26 mouse cellular contexts compared by ENCODE assay signal in the genomic region with DNA sequence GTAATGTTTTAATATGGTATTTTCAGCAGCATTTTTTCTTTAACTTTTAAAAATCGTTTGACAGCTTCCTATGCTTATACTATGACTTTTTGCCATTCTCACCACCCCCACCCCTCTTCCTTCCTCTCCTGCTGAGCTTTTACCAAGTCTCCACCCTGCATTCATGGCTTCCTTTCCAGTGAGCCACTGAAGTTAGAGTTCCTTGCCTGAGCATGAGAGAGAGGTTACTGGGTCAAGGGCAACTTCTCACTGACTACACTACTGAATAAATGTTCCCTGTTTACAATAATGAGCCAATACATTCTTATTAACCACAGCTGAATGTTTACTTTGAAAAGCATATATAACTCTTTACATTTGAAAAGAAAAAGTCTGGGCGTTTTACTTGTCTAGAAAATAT. TPM values are rescaled to one million over a fixed set of nuclear protein-coding genes. Genes with fewer than 3 reads are reported as not detected.
"Had no signal": no experiment of that assay in that cellular context is flagged by ENCODE, and none has a peak within 500 bp of the region (broad histone marks: within the 10 kb centered on the region; RNA-seq: fewer than 3 reads in every experiment).

No protein-coding gene starts in this region.

- H3K9ac ChIP-seq: kidney, embryonic 15.5 days; limb, embryonic 13.5 days; liver, embryonic 12.5 days; liver, embryonic 15.5 days; midbrain, embryonic 12.5 days; midbrain, embryonic 15.5 days; neural tube, embryonic 13.5 days had no signal

- DNase-seq: kidney, adult 8-10 months; kidney, postnatal 10 days; kidney, postnatal 36 days; liver; lung, adult 18-20 months; lung, postnatal 36 days; retina, postnatal 1 day; right cerebral cortex, postnatal 25 days; thymus, adult 2 months; thymus, postnatal 14 days; thymus, postnatal 4 days had no signal

- H3K4me2 ChIP-seq: kidney, embryonic 15.5 days; limb, embryonic 13.5 days; liver, embryonic 12.5 days; liver, embryonic 15.5 days; midbrain, embryonic 12.5 days; midbrain, embryonic 15.5 days; neural tube, embryonic 13.5 days had no signal

- H3K4me1 ChIP-seq: kidney, embryonic 15.5 days; limb, embryonic 13.5 days; liver, embryonic 12.5 days; liver, embryonic 15.5 days; midbrain, embryonic 12.5 days; midbrain, embryonic 15.5 days; neural tube, embryonic 13.5 days had no signal

- H3K9me3 ChIP-seq: kidney, embryonic 15.5 days; liver, embryonic 15.5 days; midbrain, embryonic 15.5 days; neural tube, embryonic 13.5 days had no signal

- H3K4me3 ChIP-seq: kidney, embryonic 15.5 days; limb, embryonic 10.5 days; limb, embryonic 13.5 days; liver, embryonic 12.5 days; liver, embryonic 15.5 days; midbrain, embryonic 12.5 days; midbrain, embryonic 15.5 days; myocyte; neural tube, embryonic 13.5 days had no signal

- H3K27ac ChIP-seq: kidney, embryonic 15.5 days; limb, embryonic 10.5 days; limb, embryonic 13.5 days; liver, embryonic 12.5 days; liver, embryonic 15.5 days; midbrain, embryonic 12.5 days; midbrain, embryonic 15.5 days; neural tube, embryonic 13.5 days had no signal

- H3K27me3 ChIP-seq: kidney, embryonic 15.5 days; limb, embryonic 13.5 days; liver, embryonic 12.5 days; liver, embryonic 15.5 days; midbrain, embryonic 12.5 days; midbrain, embryonic 15.5 days; neural tube, embryonic 13.5 days had no signal

- ATAC-seq: liver, embryonic 12.5 days; lung, postnatal 0 days; midbrain, embryonic 15.5 days had no signal

- H3K36me3 ChIP-seq: kidney, embryonic 15.5 days; limb, embryonic 10.5 days; limb, embryonic 13.5 days; liver, embryonic 12.5 days; liver, embryonic 15.5 days; midbrain, embryonic 12.5 days; midbrain, embryonic 15.5 days; neural tube, embryonic 13.5 days had no signal

RNA-seq across cellular contexts. Expression of a gene that starts 46.8 kb away (rescaled TPM):
- total RNA-seq: megakaryocyte progenitor cell, adult 5-6 weeks; megakaryocyte-erythroid progenitor cell, adult 5-6 weeks; monocyte, adult 5-6 weeks; neutrophil, adult 5-6 weeks had no signal
- polyA plus RNA-seq: limb, embryonic 10.5 days; myocyte; small intestine, adult 2 months had no signal
